Mouse (Mus musculus): Measurements from ENCODE around the gene Tnfaip2.

DNA sequence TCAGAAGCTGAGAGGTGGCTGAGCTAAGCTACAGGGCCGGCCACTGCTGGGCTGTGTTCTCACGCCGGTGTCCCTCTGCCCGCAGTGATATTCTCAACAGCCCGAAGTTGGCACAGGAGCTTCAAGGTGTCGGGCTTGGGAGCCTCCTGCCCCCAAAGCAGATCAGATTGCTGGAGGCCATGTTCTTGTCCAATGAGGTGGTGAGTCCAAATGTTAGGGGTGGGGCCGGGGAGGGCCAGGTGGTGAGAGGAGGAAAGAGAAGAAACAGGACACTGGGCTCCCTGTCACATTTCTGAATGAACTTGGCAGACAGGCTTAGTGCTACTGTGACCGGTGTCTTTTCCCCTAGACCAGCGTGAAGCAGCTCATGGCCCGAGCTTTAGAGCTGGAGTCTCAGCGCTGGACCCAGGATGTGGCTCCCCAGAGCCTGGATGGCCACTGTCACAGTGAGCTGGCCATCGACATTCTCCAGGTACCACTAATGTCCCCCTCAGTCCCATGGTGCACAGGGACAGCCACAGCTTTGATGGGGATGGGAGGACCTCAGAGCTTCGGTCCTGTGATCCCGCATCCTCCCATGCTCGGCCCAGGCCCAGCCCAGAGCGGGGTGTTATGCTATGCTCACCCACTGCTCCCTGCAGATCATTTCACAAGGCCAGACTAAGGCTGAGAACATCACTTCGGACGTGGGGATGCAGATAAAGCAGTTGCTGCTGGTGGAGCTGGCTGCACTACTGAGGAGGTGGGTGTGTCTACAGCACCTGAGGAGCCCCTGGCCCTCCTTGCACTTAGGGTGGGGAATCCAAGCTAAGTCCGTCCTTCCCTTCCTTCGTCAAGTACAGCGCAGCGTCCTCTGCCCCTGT lies 5.9 kb downstream of the Tnfaip2 start:
- TF ChIP-seq CTCF (IDR thresholded peaks at IDR 0.05; ENCODE audit: low read depth) = no peak
- no peak for TF ChIP-seq EP300 (IDR thresholded peaks at IDR 0.05; ENCODE audit: low read depth)

Data from liver, postnatal 0 days (tissue).